Mouse (Mus musculus) T-helper 2 cell (primary cell): ENCODE results near the gene Xirp1.

Experiments
- in situ Hi-C: fragments of 300-600 bp; cut with MboI, MseI; formaldehyde crosslinking; loops from one replicate; pipeline ENCODE4 v1.15.1; 2025; ENCODE audit warnings: high pct_unique_total_duplicates

The Xirp1 gene

GRCm38 (mm10) chr9:120023086-120023811 lies at the start of gene Xirp1:
Xirp1 (minus strand) TSS chr9:120023598.
- in situ Hi-C loops = loop anchor here (10.0 kb wide), 2 partner anchors 72 to 102 kb away; partner anchors contain the start of genes Ccr8 and Rpsa

DNA sequence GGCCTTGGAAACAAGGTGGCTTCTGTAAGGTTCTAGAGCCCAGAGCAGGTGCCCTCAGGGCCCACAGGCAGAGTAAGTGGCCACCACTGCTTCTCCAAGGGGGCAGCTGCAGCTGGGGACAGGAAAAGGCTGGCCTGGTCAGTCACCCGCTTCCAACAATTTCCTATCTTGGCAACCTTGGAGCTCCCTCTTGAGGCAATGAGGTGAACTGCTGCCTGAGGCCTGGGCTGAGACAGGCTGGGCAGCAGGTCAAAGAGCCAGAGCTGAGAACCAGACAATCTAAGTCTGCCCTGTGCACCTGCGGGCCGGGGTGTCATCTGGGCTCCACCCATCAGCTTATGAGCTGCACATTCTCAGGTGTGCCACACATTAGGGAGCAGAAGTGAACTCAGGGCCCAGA lies 49.8 kb upstream of the Xirp1 start:
- in situ Hi-C loops = loop anchor here (5.0 kb wide), 1 partner anchor 36 kb away; no protein-coding TSS in a partner anchor

DNA sequence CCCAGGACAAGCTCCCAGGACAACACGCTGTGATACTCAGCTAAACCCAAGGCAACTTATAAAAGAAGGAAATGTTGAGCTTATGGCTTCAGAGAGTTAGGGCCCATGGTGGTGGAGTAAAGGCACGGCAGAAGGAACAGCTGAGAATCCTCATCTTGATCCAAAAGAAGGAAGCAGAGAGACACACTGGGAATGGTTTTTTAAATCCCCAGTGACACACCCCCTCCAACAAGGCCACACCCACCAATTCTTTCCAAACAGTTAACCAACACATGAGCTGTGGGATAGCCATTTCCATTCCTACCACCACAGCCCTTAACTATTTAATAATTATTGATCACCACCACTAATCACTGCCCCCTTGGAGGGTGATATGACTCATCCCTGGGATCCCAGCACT lies 47.9 kb upstream of the Xirp1 start:
- in situ Hi-C loops = loop anchor here (5.0 kb wide), 1 partner anchor 34 kb away; no protein-coding TSS in a partner anchor

GRCm38 (mm10) chr9:120069779-120070178 lies 46.4 kb upstream of the Xirp1 start, which contains the start of gene Cx3cr1:
Cx3cr1 (minus strand) TSS chr9:120069879.
- in situ Hi-C loops = loop anchor here (5.0 kb wide), 1 partner anchor 32 kb away; no protein-coding TSS in a partner anchor

GRCm38 (mm10) chr9:120068047-120068446 lies 44.6 kb upstream of the Xirp1 start:
- in situ Hi-C loops = no loop called here

- in situ Hi-C loops = no loop called here
Observed at GRCm38 (mm10) chr9:120067609-120068008, 44.2 kb upstream of the Xirp1 start.

- in situ Hi-C loops = no loop called here
Observed at GRCm38 (mm10) chr9:120064317-120064716, 40.9 kb upstream of the Xirp1 start.

DNA sequence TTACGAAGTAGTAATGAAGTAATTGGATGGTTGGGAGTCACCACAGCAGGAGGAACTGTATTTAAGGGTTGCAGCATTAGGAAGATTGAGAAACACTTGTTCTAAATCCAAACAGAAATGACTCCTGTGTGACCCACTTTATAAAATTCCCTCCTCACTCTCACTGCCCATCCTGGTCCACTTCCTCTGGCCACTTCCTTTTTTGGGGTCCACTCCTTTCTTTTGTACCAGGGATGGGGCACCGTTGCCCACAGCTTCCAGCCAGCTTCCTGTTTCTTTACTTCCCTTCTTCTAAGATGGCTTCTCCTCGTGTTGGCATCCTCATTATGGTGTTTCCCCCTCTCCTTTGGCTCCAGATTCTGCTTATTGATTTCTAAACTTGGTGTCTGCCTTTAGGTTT lies 35.3 kb upstream of the Xirp1 start:
- in situ Hi-C loops = no loop called here

- in situ Hi-C loops = no loop called here
Observed at GRCm38 (mm10) chr9:120056201-120056600, 32.8 kb upstream of the Xirp1 start.

DNA sequence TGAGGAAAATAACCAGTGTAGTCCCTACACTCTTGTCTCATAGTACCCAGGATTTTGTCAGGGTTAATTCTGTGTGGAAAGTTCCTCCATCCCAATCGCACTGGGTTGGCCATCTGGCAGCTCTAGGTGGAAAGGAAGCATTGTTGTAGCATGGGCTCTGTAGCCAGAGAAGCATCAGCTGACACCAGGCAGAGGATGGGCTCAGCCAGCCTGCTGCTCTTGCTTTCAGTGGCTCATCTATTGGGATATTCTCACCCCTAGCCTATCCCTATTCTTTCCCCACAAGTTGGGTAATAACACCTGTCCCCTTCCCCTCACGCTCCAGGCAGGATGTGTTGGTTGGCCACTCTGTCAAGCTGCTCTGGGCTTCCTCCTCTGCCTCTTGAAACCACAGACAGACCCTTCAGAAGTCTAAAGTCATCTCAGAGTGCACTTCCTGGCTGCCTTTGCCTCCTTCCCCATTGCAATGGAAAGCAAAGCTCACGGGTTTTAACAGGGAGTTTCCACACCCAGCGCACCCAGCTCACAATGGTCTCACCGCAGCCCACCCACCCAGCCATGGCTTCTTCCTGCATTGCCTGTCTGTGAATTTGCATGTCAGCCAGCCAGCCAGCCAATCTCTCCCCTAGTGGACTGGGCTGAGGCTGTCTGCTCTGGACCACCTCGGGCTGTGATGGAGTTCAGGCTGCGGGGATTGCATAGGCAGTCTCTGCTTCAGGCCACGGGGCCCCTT lies 31.3 kb upstream of the Xirp1 start:
- in situ Hi-C loops = no loop called here

DNA sequence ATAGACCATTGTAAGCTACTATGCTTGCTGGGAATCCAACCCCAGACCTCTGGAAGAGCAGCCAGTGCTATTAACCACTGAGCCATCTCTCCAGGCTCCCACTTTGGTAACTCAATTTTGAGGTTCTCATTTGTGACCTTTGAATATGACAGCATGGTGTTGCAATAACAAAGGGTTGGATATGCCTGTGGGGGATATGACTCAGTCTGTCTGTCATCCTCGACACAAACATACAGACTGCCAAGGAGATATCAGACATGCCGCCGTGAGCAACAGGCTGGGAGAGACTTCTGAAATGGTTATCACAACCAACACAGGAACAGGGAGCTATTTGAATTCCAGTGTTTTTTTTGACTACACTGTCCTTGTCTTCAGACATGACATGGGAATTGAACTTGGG lies 26.0 kb upstream of the Xirp1 start:
- in situ Hi-C loops = no loop called here

GRCm38 (mm10) chr9:120048495-120048894 lies 25.1 kb upstream of the Xirp1 start:
- in situ Hi-C loops = no loop called here

DNA sequence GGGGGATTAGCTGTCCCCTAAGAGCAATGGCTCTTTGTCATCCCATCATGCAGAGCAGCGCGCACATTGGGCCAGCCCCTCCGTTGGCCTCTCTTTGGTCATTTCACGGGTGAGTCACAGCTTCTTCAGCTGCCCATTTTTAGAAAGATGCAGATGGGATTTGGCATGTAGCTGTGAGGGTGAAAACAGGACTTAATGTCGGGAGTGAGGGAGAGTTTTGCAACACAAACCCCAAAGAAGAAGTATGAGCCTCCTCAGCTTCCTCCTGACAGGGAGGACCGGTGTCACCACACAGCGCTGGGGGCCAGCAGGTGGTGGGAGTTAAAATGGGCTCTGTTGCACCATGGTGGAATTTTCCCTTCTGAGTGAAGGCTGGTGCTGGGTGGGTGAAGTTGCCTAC lies 19.7 kb upstream of the Xirp1 start:
- in situ Hi-C loops = no loop called here

DNA sequence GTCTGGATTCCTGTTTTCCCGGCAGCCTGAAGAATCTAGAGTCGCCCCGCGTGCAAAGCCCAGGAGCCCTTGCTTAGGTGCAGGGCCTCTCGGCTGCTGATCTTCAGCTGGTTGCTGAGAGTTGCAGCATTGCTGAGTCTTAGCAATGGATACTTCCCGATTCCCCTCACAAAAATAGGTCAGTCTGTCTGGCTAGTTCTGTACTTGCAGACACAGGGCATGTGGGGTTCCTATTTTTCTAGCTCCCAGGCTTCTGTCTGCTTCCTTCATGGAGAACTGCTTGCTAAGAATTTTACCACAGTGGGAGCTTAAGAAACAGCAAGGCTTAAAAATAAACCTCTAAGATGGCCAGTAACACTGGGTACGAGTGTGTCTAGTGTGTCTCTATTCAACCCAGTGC lies 14.0 kb upstream of the Xirp1 start:
- in situ Hi-C loops = loop anchor here (5.0 kb wide), 1 partner anchor 35 kb away; no protein-coding TSS in a partner anchor

- in situ Hi-C loops = no loop called here
Observed at GRCm38 (mm10) chr9:120034375-120034774, 11.0 kb upstream of the Xirp1 start.

DNA sequence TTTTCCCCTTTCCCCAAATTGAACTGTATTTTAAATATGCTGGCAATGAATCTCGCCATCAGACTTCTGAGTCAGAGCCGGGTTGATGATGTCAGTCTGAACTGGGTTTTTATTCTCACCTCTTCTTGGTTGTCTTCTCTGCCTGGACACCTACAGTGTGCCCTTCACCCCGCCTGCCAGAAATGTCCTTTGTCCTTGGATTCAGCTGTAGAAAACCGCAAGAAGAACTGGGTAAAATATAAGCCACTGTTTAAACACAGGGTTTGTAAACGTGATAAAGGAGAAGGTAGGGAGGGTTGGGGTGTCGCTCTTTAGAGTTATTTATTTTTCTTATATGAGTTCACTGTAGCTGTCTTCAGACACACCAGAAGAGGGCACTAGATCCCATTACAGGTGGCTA lies 9.3 kb upstream of the Xirp1 start:
- in situ Hi-C loops = no loop called here

- in situ Hi-C loops = no loop called here
Observed at GRCm38 (mm10) chr9:120030421-120030820, 7.0 kb upstream of the Xirp1 start.

DNA sequence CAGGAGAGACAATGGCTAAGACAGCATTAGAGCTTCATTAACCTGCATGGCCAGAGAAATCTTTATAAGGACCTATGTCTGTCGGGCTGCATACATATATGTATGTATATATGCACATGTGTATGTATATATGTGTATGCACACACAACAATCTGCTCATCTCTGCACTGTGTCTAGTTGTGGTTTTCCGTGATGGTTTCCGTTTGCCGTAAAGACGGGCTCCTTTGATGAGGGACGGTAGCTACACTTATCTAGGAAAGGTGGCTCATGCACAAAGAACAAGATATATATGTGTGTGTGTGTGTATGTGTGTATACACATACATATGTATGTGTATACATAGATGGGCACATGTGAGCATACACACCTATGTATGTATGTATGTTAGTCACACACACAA lies 6.5 kb upstream of the Xirp1 start:
- in situ Hi-C loops = loop anchor here (10.0 kb wide), 2 partner anchors 65 to 95 kb away; partner anchors contain the start of genes Ccr8 and Rpsa

DNA sequence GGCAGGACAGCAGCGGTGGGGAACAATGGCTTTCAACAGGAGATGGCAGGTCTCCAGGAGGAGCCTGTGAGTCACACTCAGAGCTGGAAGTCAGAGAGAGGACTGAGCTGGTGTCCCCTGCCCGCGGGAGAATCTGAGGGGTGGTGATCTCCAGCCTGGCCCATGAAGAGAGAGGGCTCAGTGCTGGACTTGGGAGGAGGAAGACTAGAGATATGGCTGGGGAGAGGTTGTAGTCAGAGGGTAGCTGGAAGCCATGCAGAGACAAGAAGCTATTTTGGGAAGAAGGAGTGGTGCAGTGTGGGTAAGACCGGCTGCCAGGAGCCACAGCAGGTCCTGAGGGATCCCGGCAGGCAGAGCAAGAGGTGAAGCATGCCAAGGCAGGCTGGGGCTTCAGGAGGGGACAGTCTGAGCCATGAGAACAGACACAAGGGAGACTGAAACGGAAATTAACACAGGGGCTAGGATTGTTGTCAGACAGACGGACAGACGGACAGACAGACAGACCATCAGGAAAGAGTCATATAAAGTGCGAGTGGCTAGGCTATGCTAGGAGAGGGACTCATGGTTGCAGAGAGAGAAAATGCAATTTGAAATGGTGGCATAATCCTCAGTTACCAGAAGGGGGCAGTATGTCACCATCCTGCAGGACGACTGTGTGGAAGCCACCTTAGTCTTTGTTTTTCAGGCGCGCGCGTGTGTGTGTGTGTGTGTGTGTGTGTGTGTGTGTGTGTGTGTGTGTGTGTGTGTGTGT lies 4.2 kb upstream of the Xirp1 start:
- in situ Hi-C loops = loop anchor here (10.0 kb wide), 2 partner anchors 67 to 97 kb away; partner anchors contain the start of genes Ccr8 and Rpsa

DNA sequence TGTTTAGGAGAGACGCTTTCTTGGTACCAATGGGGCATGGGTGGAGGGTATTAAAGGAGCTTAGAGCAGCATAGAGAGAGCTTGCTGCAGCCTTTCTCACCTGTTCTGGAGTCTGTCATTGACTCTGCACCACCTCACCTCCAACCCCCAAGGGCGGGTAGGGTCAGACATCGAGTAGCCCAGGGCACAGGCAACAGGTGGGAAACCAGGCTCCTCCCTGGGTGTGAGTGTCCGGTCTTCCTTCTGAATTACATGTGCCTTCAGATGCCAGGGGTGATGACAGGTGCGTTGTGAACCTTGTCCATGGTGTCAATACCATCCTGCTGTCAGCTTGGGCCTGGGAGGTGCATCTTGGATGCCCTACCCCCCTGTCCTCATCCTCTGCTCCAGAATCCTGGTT lies 1.2 kb upstream of the Xirp1 start:
- in situ Hi-C loops = loop anchor here (10.0 kb wide), 2 partner anchors 70 to 100 kb away; partner anchors contain the start of genes Ccr8 and Rpsa

- in situ Hi-C loops = loop anchor here (10.0 kb wide), 2 partner anchors 71 to 101 kb away; partner anchors contain the start of genes Ccr8 and Rpsa
Observed at GRCm38 (mm10) chr9:120024171-120024570, 773 bp upstream of the Xirp1 start.
